Mouse (Mus musculus) liver, adult 2 months (tissue): Measurements from ENCODE around the gene Babam2.

Experiments
- CTCF ChIP-seq: fragments of 200-500 bp; IDR thresholded peaks from 2 replicates; pipeline ENCODE4 v1.5.1; 2011; ENCODE audit warnings: low read depth, low read length, control low read depth
- POLR2A ChIP-seq: fragments of 200-500 bp; IDR thresholded peaks from 2 replicates; pipeline ENCODE4 v1.6.1; 2011; ENCODE audit warnings: low read length, control low read depth; ENCODE audit not compliant: insufficient read depth; ENCODE audit errors: extremely low read depth

DNA sequence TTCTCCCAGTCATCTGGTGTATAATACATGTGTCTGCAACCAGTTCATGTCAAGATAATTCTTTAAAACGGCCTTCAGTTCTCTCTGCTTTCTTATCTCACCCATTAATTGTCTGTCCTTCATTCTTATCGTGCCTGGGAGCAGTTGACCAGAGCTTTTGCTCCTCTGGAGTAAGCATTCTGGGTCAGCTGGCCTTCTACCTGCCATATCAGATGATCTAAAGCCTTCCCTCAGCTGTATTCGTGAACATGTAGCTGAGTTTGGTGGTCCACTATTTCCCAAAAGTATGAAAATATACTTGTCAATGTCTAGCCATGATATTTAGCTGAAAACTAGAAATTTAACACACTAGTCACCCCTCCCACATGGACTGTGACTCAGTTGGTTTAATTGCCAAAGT lies 304.3 kb downstream of the Babam2 start:
- TF ChIP-seq CTCF (no peak), POLR2A (no peak)
